Mouse (Mus musculus) left cerebral cortex, adult 2 months (tissue): Measurements from ENCODE around the gene Ccdc13. TPM values are rescaled to one million over a fixed set of nuclear protein-coding genes. Genes with fewer than 3 reads are reported as not detected.

Experiments used
- DNase-seq, 2 experiments: peaks; one replicate each; pipeline ENCODE4 v3.0.0; 2021 to 2022; ENCODE audit warnings: low spot score in 2 of 2, mixed read lengths in 1 of 2; ENCODE audit errors: extremely low spot score in 1 of 2
- H3K27ac ChIP-seq: fragments of 200-600 bp; 2 replicates; pipeline ENCODE4 v1.8.1; 2022
- H3K4me3 ChIP-seq: fragments of 200-600 bp; 2 replicates; pipeline ENCODE4 v1.8.1; 2022
- CTCF ChIP-seq: fragments of 200-600 bp; IDR thresholded peaks from 2 replicates; pipeline ENCODE4 v1.8.1; 2022; ENCODE audit warnings: antibody characterized with exemption, mild to moderate bottlenecking, moderate library complexity
- intact Hi-C: fragments of 180-260 bp; cut with DNase I; formaldehyde crosslinking; loops from one replicate; pipeline ENCODE4 v1.15.1; 2025
- total RNA-seq, 2 experiments: library from RNA; stranded (reverse); gene quantifications; 2 replicates each; pipeline ENCODE4 v1.2.3; 2021

Ccdc13 gene
- total RNA-seq, 2 experiments from 2014 or later: 5.7 to 6.2 TPM

GRCm38 (mm10) chr9:121791757-121792521, 47.3 kb downstream of the Ccdc13 start, which contains the start of gene Hhatl:
TSS of gene Hhatl (minus strand) at chr9:121792507.
- TF ChIP-seq CTCF: no peak
- intact Hi-C loops: loop anchor here (5.0 kb wide), 1 partner anchor 35 kb away; no protein-coding TSS in a partner anchor
- no peak for DNase-seq
- Histone ChIP-seq H3K27ac (peak within 1 kb of the TSS; percentile 83), H3K4me3 (peak within 1 kb of the TSS; percentile 42)

GRCm38 (mm10) chr9:121791206-121791605, 48.1 kb downstream of the Ccdc13 start:
- peak overlapping the region; percentile 83 for H3K27ac ChIP-seq
- no peak for TF ChIP-seq CTCF
- peak overlapping the region; percentile 42 for H3K4me3 ChIP-seq
- intact Hi-C loops: loop anchor here (5.0 kb wide), 1 partner anchor 36 kb away; no protein-coding TSS in a partner anchor
- DNase-seq: peak; percentile 46 to 52

- TF ChIP-seq CTCF: no peak
- intact Hi-C loops: no loop called here
- no peak overlapping the region for H3K4me3 ChIP-seq
- DNase-seq: no peak
- H3K27ac ChIP-seq: no peak overlapping the region
Observed at GRCm38 (mm10) chr9:121786359-121786758, 52.9 kb downstream of the Ccdc13 start.

GRCm38 (mm10) chr9:121785261-121785660, 54.0 kb downstream of the Ccdc13 start:
- intact Hi-C loops: no loop called here
- Histone ChIP-seq H3K4me3 (no peak overlapping the region), H3K27ac (no peak overlapping the region)
- DNase-seq: no peak
- no peak for TF ChIP-seq CTCF

GRCm38 (mm10) chr9:121784801-121785200, 54.5 kb downstream of the Ccdc13 start:
- intact Hi-C loops: no loop called here
- no peak overlapping the region for H3K27ac ChIP-seq
- no peak for DNase-seq
- H3K4me3 ChIP-seq: no peak overlapping the region
- TF ChIP-seq CTCF: no peak

GRCm38 (mm10) chr9:121778066-121778624, 61.1 kb downstream of the Ccdc13 start:
- H3K27ac ChIP-seq: peak overlapping the region; percentile 87
- intact Hi-C loops: loop anchor here (1.0 kb wide), 1 partner anchor 48 kb away; no protein-coding TSS in a partner anchor

GRCm38 (mm10) chr9:121777484-121778065, 61.7 kb downstream of the Ccdc13 start, which contains the start of gene Klhl40:
TSS of gene Klhl40 (plus strand) at chr9:121777607.
- peak; percentile 48 to 74 for DNase-seq
- intact Hi-C loops: loop anchor here (1.0 to 2.0 kb wide), 2 partner anchors 17 to 49 kb away; no protein-coding TSS in a partner anchor
- Histone ChIP-seq H3K27ac (peak within 1 kb of the TSS; percentile 87), H3K4me3 (peak within 1 kb of the TSS; percentile 34)
- TF ChIP-seq CTCF: no peak

More at GRCm38 (mm10) chr9:121778066-121778624, 61.1 kb downstream of the Ccdc13 start:
- TF ChIP-seq CTCF: no peak
- H3K4me3 ChIP-seq: peak overlapping the region; percentile 34
- peak; percentile 76 to 83 for DNase-seq

- no peak for TF ChIP-seq CTCF
- DNase-seq: peak in 1 of 2 experiments; percentile 51
- intact Hi-C loops: loop anchor here (2.0 kb wide), 1 partner anchor 16 kb away; no protein-coding TSS in a partner anchor
- H3K27ac ChIP-seq: peak overlapping the region; percentile 87
- H3K4me3 ChIP-seq: no peak overlapping the region
Observed at GRCm38 (mm10) chr9:121776511-121776910, 62.8 kb downstream of the Ccdc13 start.

- H3K27ac ChIP-seq: peak overlapping the region; percentile 87
- intact Hi-C loops: loop anchor here (2.0 kb wide), 1 partner anchor 15 kb away; no protein-coding TSS in a partner anchor
- no peak overlapping the region for H3K4me3 ChIP-seq
- no peak for DNase-seq
- TF ChIP-seq CTCF: no peak
Observed at GRCm38 (mm10) chr9:121775951-121776350, 63.3 kb downstream of the Ccdc13 start.

GRCm38 (mm10) chr9:121772412-121772811, 66.8 kb downstream of the Ccdc13 start:
- intact Hi-C loops: no loop called here
- Histone ChIP-seq H3K4me3 (no peak overlapping the region), H3K27ac (no peak overlapping the region)
- TF ChIP-seq CTCF: no peak
- DNase-seq: no peak

- TF ChIP-seq CTCF: no peak
- Histone ChIP-seq H3K27ac (no peak overlapping the region), H3K4me3 (no peak overlapping the region)
- DNase-seq: no peak
- intact Hi-C loops: no loop called here
Observed at GRCm38 (mm10) chr9:121765166-121765855, 74.0 kb downstream of the Ccdc13 start.
